Mouse (Mus musculus) spleen, adult 2 months (tissue): ENCODE measurements around the gene Kirrel3.

Experiments
- CTCF ChIP-seq: fragments of 200-500 bp; IDR thresholded peaks from 2 replicates; pipeline ENCODE4 v1.5.1; 2011; ENCODE audit warnings: mild to moderate bottlenecking, inconsistent platforms; ENCODE audit not compliant: insufficient read depth, insufficient read length, insufficient replicate concordance; ENCODE audit errors: extremely low read depth
- POLR2A ChIP-seq: fragments of 200-500 bp; IDR thresholded peaks from 2 replicates; pipeline ENCODE4 v1.6.1; 2011; ENCODE audit warnings: low read depth, low read length, inconsistent platforms

DNA sequence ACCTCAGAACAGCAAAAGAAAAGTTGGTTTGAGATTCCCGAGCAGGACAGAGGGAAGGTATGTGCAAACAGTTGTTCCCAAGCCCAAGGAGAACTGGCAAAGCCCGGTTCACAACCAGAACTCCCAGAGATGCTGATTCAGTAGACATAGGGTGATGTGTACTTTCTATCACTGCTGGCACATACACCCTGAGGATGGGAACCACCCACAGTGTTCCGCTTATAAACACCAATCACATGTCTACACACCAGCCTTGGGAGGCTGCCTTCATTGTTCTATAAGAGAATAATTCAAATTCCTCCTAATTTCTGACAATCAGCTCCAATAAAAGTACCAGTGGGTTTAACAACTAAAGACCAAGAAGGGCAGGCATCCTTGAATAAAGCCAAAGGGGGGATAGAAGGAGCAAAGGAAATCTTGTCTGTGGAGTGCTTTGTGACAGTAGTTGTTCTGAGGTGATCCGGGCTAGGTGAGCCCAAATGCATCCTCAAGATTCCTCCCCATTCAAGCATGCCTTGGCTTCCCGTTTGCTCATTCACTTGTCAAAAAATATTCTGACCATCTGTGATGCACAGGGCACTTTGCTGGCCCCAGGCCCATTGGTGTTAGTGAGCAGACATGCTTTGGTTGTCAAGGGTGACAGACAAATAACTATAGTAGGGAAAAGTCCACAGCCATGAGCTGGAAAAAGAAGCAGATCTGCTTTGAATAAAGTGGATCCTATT is 266.5 kb downstream of the Kirrel3 start:
- TF ChIP-seq POLR2A (no peak), CTCF (no peak)
